Mouse (Mus musculus): ENCODE data around the gene Serpina1d.
"Not testable (repeated sequence)": the region's sequence is repeated elsewhere in the genome, so short reads cannot be mapped to it uniquely, and the experiment has no call there.

Gene Serpina1d

GRCm38 (mm10) chr12:103773246-103773851 lies at the start of gene Serpina1d:
Serpina1d (minus strand) TSS chr12:103773592.
- not testable (repeated sequence) for TF ChIP-seq GATA4 (IDR thresholded peaks at IDR 0.05; ENCODE audit: insufficient replicate concordance, low read length)

Data from liver, adult (tissue).